In genomic region chr14:31433126-31433525, GRCm38 (mm10) we compare ENCODE assay signal across 10 mouse cellular contexts. TPM values are rescaled to one million over a fixed set of nuclear protein-coding genes. Genes with fewer than 3 reads are reported as not detected.
DNase-seq lines count a peak whose midpoint lies in the region; ATAC-seq lines count a peak whose summit lies in the region.
"Had no signal": no experiment of that assay in that cellular context is flagged by ENCODE, and none has a peak within 500 bp of the region (broad histone marks: within the 10 kb centered on the region; RNA-seq: fewer than 3 reads in every experiment).

No protein-coding gene starts in this region.

- H3K4me2 ChIP-seq in kidney, embryonic 15.5 days = peak overlapping the region; percentile 98
- peak overlapping the region; percentile 75 for H3K4me2 ChIP-seq in embryonic facial prominence, embryonic 12.5 days (replicated peaks)
- peak overlapping the region; percentile 93 for H3K4me2 ChIP-seq in liver, embryonic 12.5 days

- peak overlapping the region; percentile 79 for H3K27ac ChIP-seq in kidney, embryonic 15.5 days
- H3K27ac ChIP-seq in embryonic facial prominence, embryonic 12.5 days = peak overlapping the region; percentile 73; the same call in 1 of the 2 replicates
- peak overlapping the region; percentile 66; the same call in 1 of the 2 replicates for H3K27ac ChIP-seq in liver, embryonic 12.5 days

- peaks cover 67% of the 10 kb centered on the region for H3K4me1 ChIP-seq in kidney, embryonic 15.5 days
- peaks cover 18% of the 10 kb centered on the region for H3K4me1 ChIP-seq in embryonic facial prominence, embryonic 12.5 days
- peaks cover 58% of the 10 kb centered on the region for H3K4me1 ChIP-seq in liver, embryonic 12.5 days

- DNase-seq in kidney, adult 9 months = no peak
- DNase-seq in CD8-positive naive resting alpha-beta T cell, adult 2 months (ENCODE audit: low read depth in 2 of 2, low spot score in 2 of 2) = peak; percentile 53 to 60
- DNase-seq in urinary bladder, adult 2 months (ENCODE audit: low spot score) = no peak
- DNase-seq in right cerebral cortex, adult 2 months (ENCODE audit: low spot score in 2 of 2) = no peak
- no peak for DNase-seq in adrenal gland, postnatal 36 days
- DNase-seq: retina, postnatal 1 day had no signal

- no peak overlapping the region for H3K4me3 ChIP-seq in kidney, embryonic 15.5 days (replicated peaks)
- H3K4me3 ChIP-seq in embryonic facial prominence, embryonic 12.5 days = no peak overlapping the region
- no peak overlapping the region for H3K4me3 ChIP-seq in liver, embryonic 12.5 days

- H3K9me3 ChIP-seq in kidney, embryonic 15.5 days (replicated peaks) = no peaks in the 10 kb centered on the region
- H3K9me3 ChIP-seq in embryonic facial prominence, embryonic 12.5 days = no peaks in the 10 kb centered on the region
- no peaks in the 10 kb centered on the region for H3K9me3 ChIP-seq in liver, embryonic 12.5 days (replicated peaks)

- H3K36me3 ChIP-seq in kidney, embryonic 15.5 days = no peaks in the 10 kb centered on the region
- peaks cover 2% of the 10 kb centered on the region; the same call in 1 of the 2 replicates for H3K36me3 ChIP-seq in embryonic facial prominence, embryonic 12.5 days
- H3K36me3 ChIP-seq in liver, embryonic 12.5 days = no peaks in the 10 kb centered on the region

- no peaks in the 10 kb centered on the region for H3K27me3 ChIP-seq in kidney, embryonic 15.5 days
- no peaks in the 10 kb centered on the region for H3K27me3 ChIP-seq in embryonic facial prominence, embryonic 12.5 days
- H3K27me3 ChIP-seq in liver, embryonic 12.5 days (replicated peaks) = peaks cover 47% of the 10 kb centered on the region

- WGBS in kidney, embryonic 15.5 days = 38% methylated on average over 5 of the region's 5 CpGs
- 48% methylated on average over 5 of the region's 5 CpGs for WGBS in embryonic facial prominence, embryonic 12.5 days
- 28% methylated on average over 5 of the region's 5 CpGs for WGBS in liver, embryonic 12.5 days (ENCODE audit: insufficient replicate concordance)

- H3K9ac ChIP-seq in kidney, embryonic 15.5 days = no peak overlapping the region
- no peak overlapping the region for H3K9ac ChIP-seq in embryonic facial prominence, embryonic 12.5 days
- H3K9ac ChIP-seq in liver, embryonic 12.5 days = no peak overlapping the region

- no peak for ATAC-seq in kidney, embryonic 15.5 days (replicated peaks; ENCODE audit: low FRiP score)
- ATAC-seq in embryonic facial prominence, embryonic 12.5 days (ENCODE audit: insufficient number of reproducible peaks, insufficient read depth, low FRiP score, low TSS enrichment) = no peak
- no peak for ATAC-seq in liver, embryonic 12.5 days
- ATAC-seq: activated CD4-positive, CD25-positive, alpha-beta regulatory T cell, adult 4 months had no signal

RNA-seq across cellular contexts. Expression of gene Sh3bp5, which starts 2.8 kb away (rescaled TPM):
- polyA plus RNA-seq in kidney, embryonic 15.5 days (2015; fragmentation: Nextera tagmentation; extraction: Ambion mirVana) = 30.2 and 33.1 TPM in 2 replicates
- polyA plus RNA-seq in embryonic facial prominence, embryonic 12.5 days (2016; fragmentation: Nextera tagmentation; extraction: Ambion mirVana) = 34.7 and 36.3 TPM in 2 replicates
- polyA plus RNA-seq in liver, embryonic 12.5 days (2016; fragmentation: Nextera tagmentation; extraction: Ambion mirVana) = 13.8 and 15.1 TPM in 2 replicates
- polyA plus RNA-seq in urinary bladder, adult 2 months (2012; rRNA removed) = 36.1 and 37.0 TPM in 2 replicates
- total RNA-seq in adrenal gland, postnatal 36 days (2021) = 100 to 1,000 TPM; 147 to 211 TPM

Comparison
In these comparisons a context has a peak if more than half of its experiments do, and no peak if none do; other contexts are left out.
1. DNase-seq: peak in CD8-positive naive resting alpha-beta T cell, adult 2 months (2 of 2); none in kidney, adult 9 months (single experiment), urinary bladder, adult 2 months (single experiment), right cerebral cortex, adult 2 months (0 of 2) and adrenal gland, postnatal 36 days (0 of 2).
2. Peak in every context shown above with its lines, with median percentiles within 50 percentile points of each other: H3K27ac ChIP-seq and H3K4me2 ChIP-seq.